ENCODE assay signal across 9 mouse cellular contexts in genomic region chr8:110002953-110003352, GRCm38 (mm10). TPM values are rescaled to one million over a fixed set of nuclear protein-coding genes. Genes with fewer than 3 reads are reported as not detected.
A peak's percentile ranks its signal among the peaks of the same experiment; 100 is the strongest.
DNase-seq lines count a peak whose midpoint lies in the region; ATAC-seq and TF ChIP-seq lines count a peak whose summit lies in the region.
"Had no signal": no experiment of that assay in that cellular context is flagged by ENCODE, and none has a peak within 500 bp of the region (broad histone marks: within the 10 kb centered on the region; RNA-seq: fewer than 3 reads in every experiment).

No protein-coding gene starts in this region.

- peaks cover 4% of the 10 kb centered on the region; the same call in 1 of the 2 replicates for H3K4me1 ChIP-seq in liver, adult 2 months (ENCODE audit: control insufficient read depth, insufficient read depth, low read length)
- no peaks in the 10 kb centered on the region for H3K4me1 ChIP-seq in liver, embryonic 12.5 days
- H3K4me1 ChIP-seq in cortical plate, adult 2 months (ENCODE audit: control insufficient read depth, insufficient read depth, low read length): 0 out of 2 replicates have a peak, but pooled peaks cover 1% of the 10 kb centered on the region
- H3K4me1 ChIP-seq in neural tube, embryonic 11.5 days (ENCODE audit: control insufficient read depth, insufficient read depth, low read length): no peaks in the 10 kb centered on the region
- H3K4me1 ChIP-seq: heart, embryonic 13.5 days; megakaryocyte, embryonic 14.5 days had no signal

- no peak overlapping the region for H3K9ac ChIP-seq in liver, adult 2 months (ENCODE audit: low read depth, low read length)
- no peak overlapping the region for H3K9ac ChIP-seq in liver, embryonic 12.5 days
- H3K9ac ChIP-seq in neural tube, embryonic 11.5 days (ENCODE audit: low read length): no peak overlapping the region
- H3K9ac ChIP-seq: heart, embryonic 13.5 days had no signal

- no peak for TF ChIP-seq POLR2A in liver, adult 2 months (IDR thresholded peaks at IDR 0.05; ENCODE audit: extremely low read depth, insufficient read depth, low read length)
- no peak for TF ChIP-seq POLR2A in cortical plate, adult 2 months (IDR thresholded peaks at IDR 0.05; ENCODE audit: extremely low read depth, insufficient read depth, low read length)

- H3K27me3 ChIP-seq in liver, adult 2 months (ENCODE audit: control insufficient read depth, insufficient read depth, low read length): no peaks in the 10 kb centered on the region
- H3K27me3 ChIP-seq in liver, embryonic 12.5 days (replicated peaks): no peaks in the 10 kb centered on the region
- no peaks in the 10 kb centered on the region for H3K27me3 ChIP-seq in neural tube, embryonic 11.5 days (ENCODE audit: control insufficient read depth, insufficient read depth, low read length)

- H3K4me3 ChIP-seq in liver, adult 2 months (ENCODE audit: insufficient read depth, low read depth, low read length): no peak overlapping the region
- H3K4me3 ChIP-seq in liver, embryonic 12.5 days: no peak overlapping the region
- no peak overlapping the region for H3K4me3 ChIP-seq in cortical plate, adult 2 months (ENCODE audit: insufficient read depth, low read length)
- no peak overlapping the region for H3K4me3 ChIP-seq in neural tube, embryonic 11.5 days (ENCODE audit: low read depth, low read length)
- H3K4me3 ChIP-seq: heart, embryonic 13.5 days; megakaryocyte, embryonic 14.5 days had no signal

- no peaks in the 10 kb centered on the region for H3K9me3 ChIP-seq in liver, embryonic 12.5 days (replicated peaks)
- no peaks in the 10 kb centered on the region for H3K9me3 ChIP-seq in neural tube, embryonic 11.5 days (ENCODE audit: control insufficient read depth, low read length)
- H3K9me3 ChIP-seq: heart, embryonic 13.5 days; megakaryocyte, embryonic 14.5 days had no signal

- WGBS in liver, adult 2 months: 38% methylated on average over 9 of the region's 9 CpGs
- WGBS in liver, embryonic 12.5 days (ENCODE audit: insufficient replicate concordance): 28% methylated on average over 9 of the region's 9 CpGs
- 41% methylated on average over 9 of the region's 9 CpGs for WGBS in neural tube, embryonic 11.5 days

- TF ChIP-seq CTCF in liver, adult 2 months (IDR thresholded peaks at IDR 0.05; ENCODE audit: low read depth, low read length): peak; percentile 87
- TF ChIP-seq CTCF in cortical plate, adult 2 months (IDR thresholded peaks at IDR 0.05; ENCODE audit: extremely low read depth, insufficient read depth, low read length): 0 out of 2 replicates have a peak, but pooled peaks have one; percentile 10

- H3K4me2 ChIP-seq in liver, embryonic 12.5 days: no peak overlapping the region
- no peak overlapping the region for H3K4me2 ChIP-seq in neural tube, embryonic 11.5 days (ENCODE audit: low read depth)
- H3K4me2 ChIP-seq: heart, embryonic 13.5 days had no signal

- H3K79me2 ChIP-seq in liver, adult 2 months (ENCODE audit: control insufficient read depth, insufficient read depth, low read length): no peaks in the 10 kb centered on the region

- H3K36me3 ChIP-seq in liver, adult 2 months (ENCODE audit: control insufficient read depth, insufficient read depth, low read length): peaks cover 8% of the 10 kb centered on the region; the same call in 1 of the 2 replicates
- H3K36me3 ChIP-seq in liver, embryonic 12.5 days: no peaks in the 10 kb centered on the region
- H3K36me3 ChIP-seq in neural tube, embryonic 11.5 days (ENCODE audit: control insufficient read depth, insufficient read depth, low read length): no peaks in the 10 kb centered on the region
- H3K36me3 ChIP-seq: heart, embryonic 13.5 days had no signal

- peak; percentile 62 for DNase-seq in liver, adult 2 months (ENCODE audit: extremely low read depth, low read depth, low spot score)
- DNase-seq in NIH3T3 (ENCODE audit: low read depth): peak; percentile 43
- peak; percentile 53 for DNase-seq in neural tube, embryonic 11.5 days (ENCODE audit: low spot score)
- DNase-seq in Muller cell, postnatal 12 days (ENCODE audit: inconsistent ontology term): no peak
- DNase-seq in adipocyte (ENCODE audit: low spot score): no peak

- no peak overlapping the region for H3K27ac ChIP-seq in liver, adult 2 months (replicated peaks; ENCODE audit: insufficient read depth, low read depth, low read length)
- no peak overlapping the region for H3K27ac ChIP-seq in liver, embryonic 12.5 days
- no peak overlapping the region for H3K27ac ChIP-seq in cortical plate, adult 2 months (ENCODE audit: insufficient read depth, low read length)
- H3K27ac ChIP-seq in neural tube, embryonic 11.5 days (ENCODE audit: low read depth, low read length): no peak overlapping the region
- H3K27ac ChIP-seq: heart, embryonic 13.5 days had no signal

- ATAC-seq in liver, embryonic 12.5 days: no peak
- ATAC-seq in neural tube, embryonic 11.5 days (ENCODE audit: insufficient read depth, low FRiP score, low TSS enrichment): no peak

RNA-seq across cellular contexts. Expression of gene Tat, which starts 12.7 kb away (rescaled TPM):
- total RNA-seq in liver, adult 2 months (2014; rRNA removed): 815 and 1,088 TPM in 2 replicates
- 868 and 1,411 TPM in 2 replicates for polyA plus RNA-seq in liver, adult 2 months (2012; rRNA removed)
- 0.10 and 0.13 TPM in 2 replicates for polyA plus RNA-seq in liver, embryonic 12.5 days (2016; fragmentation: Nextera tagmentation; extraction: Ambion mirVana)
- not detected in 2 replicates for polyA plus RNA-seq in cortical plate, adult 2 months (2012; rRNA removed)
- polyA plus RNA-seq in neural tube, embryonic 11.5 days (2014; fragmentation: Nextera tagmentation; extraction: Ambion mirVana): not detected in 2 replicates

RNA-seq across cellular contexts. Expression of gene Chst4, which starts 36.6 kb away (rescaled TPM):
- total RNA-seq in liver, adult 2 months (2014; rRNA removed): 0.18 and 0.20 TPM in 2 replicates
- polyA plus RNA-seq in liver, adult 2 months (2012; rRNA removed): 0.22 and 0.39 TPM in 2 replicates
- not detected in 2 replicates for polyA plus RNA-seq in liver, embryonic 12.5 days (2016; fragmentation: Nextera tagmentation; extraction: Ambion mirVana)
- 0.08 and 0.15 TPM in 2 replicates for polyA plus RNA-seq in cortical plate, adult 2 months (2012; rRNA removed)
- polyA plus RNA-seq in neural tube, embryonic 11.5 days (2014; fragmentation: Nextera tagmentation; extraction: Ambion mirVana): not detected in 2 replicates

RNA-seq across cellular contexts. Expression of gene Marveld3, which starts 41.0 kb away (rescaled TPM):
- total RNA-seq in liver, adult 2 months (2014; rRNA removed): 0.37 and 0.81 TPM in 2 replicates
- polyA plus RNA-seq in liver, adult 2 months (2012; rRNA removed): 0.23 and 0.70 TPM in 2 replicates
- polyA plus RNA-seq in liver, embryonic 12.5 days (2016; fragmentation: Nextera tagmentation; extraction: Ambion mirVana): 0.07 and 0.15 TPM in 2 replicates
- 0.19 TPM in 1 of 2 replicates, not detected in the other for polyA plus RNA-seq in cortical plate, adult 2 months (2012; rRNA removed)
- 0.29 and 0.47 TPM in 2 replicates for polyA plus RNA-seq in neural tube, embryonic 11.5 days (2014; fragmentation: Nextera tagmentation; extraction: Ambion mirVana)

Comparison
In these comparisons a context has a peak if more than half of its experiments do, and no peak if none do; other contexts are left out.
1. RNA of gene Tat, which starts 12.7 kb away (polyA plus RNA-seq): 868 to 1,411 TPM in liver, adult 2 months; 0.10 to 0.13 TPM in liver, embryonic 12.5 days, not detected in cortical plate, adult 2 months and not detected in neural tube, embryonic 11.5 days; every median in the first group is over 100 times any median in the second.
2. DNase-seq: peak in liver, adult 2 months (single experiment), NIH3T3 (single experiment) and neural tube, embryonic 11.5 days (single experiment); none in Muller cell, postnatal 12 days (single experiment) and adipocyte (single experiment).